Mouse (Mus musculus): ENCODE results near the gene Ccni.
A peak's percentile ranks its signal among the peaks of the same experiment; 100 is the strongest.

Ccni gene

GRCm38 (mm10) chr5:93206109-93207005 is at the start of gene Ccni, which contains the start of gene 2010109A12Rik:
Gene Ccni, minus strand, starts transcription at chr5:93206495.
Gene 2010109A12Rik, plus strand, starts transcription at chr5:93206518.
- DNase-seq = peak; percentile 95

- DNase-seq = no peak
Observed at GRCm38 (mm10) chr5:93255759-93256265, 49.5 kb upstream of the Ccni start.

GRCm38 (mm10) chr5:93251001-93251760 is 44.9 kb upstream of the Ccni start:
- no peak for DNase-seq

GRCm38 (mm10) chr5:93249940-93250578 is 43.8 kb upstream of the Ccni start:
- DNase-seq = no peak

- DNase-seq = no peak
Observed at GRCm38 (mm10) chr5:93245280-93245679, 39.0 kb upstream of the Ccni start.

- DNase-seq = no peak
Observed at GRCm38 (mm10) chr5:93239590-93240544, 33.6 kb upstream of the Ccni start.

GRCm38 (mm10) chr5:93236541-93236940 is 30.2 kb upstream of the Ccni start:
- no peak for DNase-seq

- DNase-seq = peak; percentile 5
Observed at GRCm38 (mm10) chr5:93235888-93236287, 29.6 kb upstream of the Ccni start.

GRCm38 (mm10) chr5:93234605-93235004 is 28.3 kb upstream of the Ccni start:
- DNase-seq = no peak

GRCm38 (mm10) chr5:93234130-93234529 is 27.8 kb upstream of the Ccni start:
- no peak for DNase-seq

- no peak for DNase-seq
Observed at GRCm38 (mm10) chr5:93232838-93233237, 26.5 kb upstream of the Ccni start.

- DNase-seq = no peak
Observed at GRCm38 (mm10) chr5:93231721-93232120, 25.4 kb upstream of the Ccni start.

GRCm38 (mm10) chr5:93229527-93229926 is 23.2 kb upstream of the Ccni start:
- no peak for DNase-seq

GRCm38 (mm10) chr5:93227157-93227556 is 20.9 kb upstream of the Ccni start:
- DNase-seq = no peak

- DNase-seq = no peak
Observed at GRCm38 (mm10) chr5:93224549-93224948, 18.3 kb upstream of the Ccni start.

- no peak for DNase-seq
Observed at GRCm38 (mm10) chr5:93221661-93222060, 15.4 kb upstream of the Ccni start.

- no peak for DNase-seq
Observed at GRCm38 (mm10) chr5:93218375-93218774, 12.1 kb upstream of the Ccni start.

GRCm38 (mm10) chr5:93207555-93207954 is 1.3 kb upstream of the Ccni start:
- DNase-seq = no peak

GRCm38 (mm10) chr5:93207006-93207348 is 682 bp upstream of the Ccni start:
- DNase-seq = peak; percentile 30

- DNase-seq = peak; percentile 64
Observed at GRCm38 (mm10) chr5:93205371-93206108, 755 bp downstream of the Ccni start.

GRCm38 (mm10) chr5:93201181-93201580 is 5.1 kb downstream of the Ccni start:
- DNase-seq = no peak

All from right cerebral cortex, adult 18-20 months (tissue).